Mouse (Mus musculus) kidney, postnatal 14 days (tissue): Measurements from ENCODE around the gene Rhbdf2.

Source experiments
- DNase-seq: peaks from one replicate; pipeline ENCODE4 v3.0.0; 2022; ENCODE audit warnings: mixed read lengths

Rhbdf2 gene

DNA sequence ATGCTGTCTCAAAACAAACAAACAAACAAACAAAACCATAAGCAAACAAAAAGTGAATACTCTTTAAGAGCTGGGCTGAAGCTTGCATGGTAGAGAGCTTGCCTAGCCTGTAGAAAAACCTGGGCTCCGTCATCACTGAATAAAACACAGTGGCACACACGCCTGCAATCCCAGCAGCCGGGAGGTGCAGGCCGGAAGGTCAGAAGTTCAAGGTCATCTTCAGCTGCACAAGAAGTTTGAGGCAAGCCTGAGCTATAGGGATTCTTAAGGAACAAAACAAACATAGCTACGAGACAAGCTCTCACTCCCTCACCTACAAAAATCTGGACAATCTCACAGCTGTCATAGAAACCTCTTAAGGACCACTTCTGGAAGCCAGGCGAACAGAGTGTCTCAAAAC lies 41.1 kb downstream of the Rhbdf2 start:
- no peak for DNase-seq

DNA sequence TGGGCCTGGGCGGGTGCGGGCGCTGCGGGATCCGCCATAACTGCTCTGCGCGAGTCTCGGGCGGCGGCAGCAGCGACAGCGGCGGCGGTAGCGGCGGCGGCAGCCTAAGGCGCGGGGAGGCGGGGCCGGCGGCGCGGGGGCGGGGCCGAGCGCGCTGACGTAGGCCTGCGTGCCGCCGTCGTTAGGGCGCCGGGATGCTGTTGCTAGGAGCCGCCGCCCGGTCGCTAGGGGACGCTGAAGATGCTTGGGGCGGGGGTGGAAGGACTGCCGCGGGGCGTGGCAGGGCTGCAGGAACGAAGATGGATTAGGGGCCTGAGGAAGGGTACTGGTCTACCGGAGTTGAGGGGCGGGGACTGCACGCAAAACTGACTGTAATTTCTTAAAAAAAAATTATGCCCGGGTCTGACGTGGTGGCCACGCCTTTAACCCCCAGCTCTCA lies 45.4 kb downstream of the Rhbdf2 start, which contains the start of gene Ube2o:
Gene Ube2o, minus strand, starts transcription at position 72 of the 439 bp plus-strand sequence.
- peak; percentile 90 for DNase-seq

DNA sequence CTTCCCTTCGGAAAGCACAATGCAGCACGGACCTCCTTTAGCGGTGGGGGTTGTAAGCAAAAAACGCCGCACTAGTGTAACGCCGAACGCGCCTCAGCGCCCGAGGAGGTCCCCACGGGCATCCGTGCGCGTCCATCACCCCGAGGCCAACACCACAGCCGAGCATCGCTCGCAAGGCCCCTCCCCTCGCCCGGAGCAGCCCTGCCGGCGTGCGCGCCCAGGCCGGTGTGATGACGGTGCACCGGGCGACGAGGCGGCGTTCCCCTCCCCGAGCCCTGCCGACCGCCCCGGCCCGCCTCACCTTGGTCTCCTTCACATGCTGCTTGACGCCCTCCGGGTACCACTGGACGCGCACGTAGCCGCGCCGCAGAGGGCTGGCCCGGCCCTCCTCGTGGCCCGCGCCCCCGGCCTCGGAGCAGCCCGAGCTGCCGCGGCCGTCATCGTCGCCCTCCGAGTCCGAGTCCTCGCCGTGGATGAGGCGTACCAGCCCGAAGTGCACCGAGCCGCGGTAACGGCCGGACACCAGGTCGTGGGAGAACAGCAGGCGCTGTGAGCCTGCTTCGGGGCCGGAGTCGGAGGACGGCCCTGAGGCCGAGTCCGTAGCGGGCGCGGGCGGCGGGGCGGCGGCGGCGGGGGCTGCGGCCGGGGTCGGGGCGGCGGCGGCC lies 46.0 kb downstream of the Rhbdf2 start:
- DNase-seq = peak; percentile 60

DNA sequence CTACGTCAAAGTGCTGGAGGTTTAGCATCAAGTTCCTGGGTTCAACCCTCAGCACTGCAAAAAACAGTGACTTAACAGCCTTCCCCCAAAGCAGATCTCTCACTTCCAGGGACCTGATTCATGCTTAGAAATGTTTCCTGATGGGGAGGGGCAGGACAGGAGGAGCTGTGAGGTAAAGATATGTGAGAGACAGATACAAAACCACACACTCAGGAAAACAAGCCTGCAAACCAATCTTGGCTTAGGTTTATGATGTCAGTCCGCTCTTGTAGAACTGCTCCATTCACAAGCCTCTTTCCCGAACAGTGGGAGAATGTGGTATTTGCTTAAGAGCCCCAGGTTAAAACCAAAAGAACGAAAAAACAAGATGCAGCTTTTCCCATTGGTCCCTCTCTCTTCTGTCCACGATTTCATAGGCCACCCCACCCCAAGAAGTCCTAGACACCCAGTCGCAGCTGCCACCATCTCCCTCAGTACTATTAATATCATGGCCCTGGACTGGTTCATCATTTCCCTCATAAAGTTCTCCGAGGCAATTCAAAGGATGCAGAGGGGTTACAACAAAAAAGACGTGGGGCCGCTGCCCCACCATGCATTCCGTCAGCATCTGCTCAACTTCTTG lies 46.7 kb downstream of the Rhbdf2 start:
- DNase-seq = no peak

DNA sequence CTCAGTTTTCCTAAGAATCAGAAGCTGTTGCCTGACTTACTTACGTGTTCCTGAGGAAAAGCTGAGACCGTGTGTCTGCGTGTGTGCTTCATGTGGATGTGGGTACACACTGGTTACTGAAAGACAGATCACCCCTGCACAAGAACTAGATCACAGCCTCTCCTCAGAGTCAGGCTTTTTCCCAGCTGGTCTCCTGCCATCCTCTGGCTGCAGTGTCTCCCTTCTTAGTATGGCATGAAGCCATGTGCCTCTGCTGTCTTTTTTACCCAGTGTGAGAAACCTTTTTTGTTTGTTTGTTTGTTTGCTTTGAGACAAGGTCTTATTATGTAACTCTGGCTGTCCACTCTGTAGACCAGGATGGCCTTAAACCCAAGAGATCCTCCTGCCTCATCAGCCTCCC lies 47.5 kb downstream of the Rhbdf2 start:
- no peak for DNase-seq

DNA sequence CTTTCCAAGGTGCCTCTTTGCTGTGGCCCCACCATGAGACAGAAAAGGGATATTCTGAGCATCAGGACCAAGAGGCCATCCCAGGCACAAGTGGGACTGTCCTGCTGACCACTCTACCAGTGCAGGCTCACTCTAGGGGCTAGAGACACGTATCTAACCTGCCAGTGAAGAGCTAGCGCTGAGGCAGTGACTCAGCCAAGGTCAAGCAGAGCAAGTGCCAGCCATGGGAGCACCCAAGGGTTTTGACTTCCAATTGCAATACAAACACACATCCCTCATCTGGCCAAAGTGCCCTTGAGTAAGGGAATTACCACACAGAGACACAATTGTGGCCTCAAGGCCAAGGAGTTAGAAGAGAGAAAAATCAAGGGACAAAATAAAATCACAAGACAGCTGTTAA lies 51.4 kb downstream of the Rhbdf2 start:
- no peak for DNase-seq

DNA sequence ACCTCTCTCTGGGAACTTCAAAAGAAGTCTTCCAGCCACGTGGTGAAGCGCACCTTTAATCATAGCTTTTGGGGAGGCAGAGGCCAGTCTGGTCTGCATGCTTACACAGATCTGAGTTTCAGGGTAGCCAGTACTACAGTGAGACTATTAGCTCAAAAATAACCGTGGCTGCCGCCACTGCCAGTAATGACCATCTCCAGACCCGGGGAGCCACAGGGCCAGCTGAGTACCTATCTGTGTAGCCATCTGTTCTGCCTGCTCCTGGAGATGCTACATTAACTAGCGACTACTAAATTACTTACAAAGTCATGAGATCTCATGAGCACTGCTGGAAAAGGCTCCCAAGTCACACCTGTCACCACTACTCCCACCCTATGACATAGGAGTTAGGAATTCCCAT lies 51.8 kb downstream of the Rhbdf2 start:
- no peak for DNase-seq

DNA sequence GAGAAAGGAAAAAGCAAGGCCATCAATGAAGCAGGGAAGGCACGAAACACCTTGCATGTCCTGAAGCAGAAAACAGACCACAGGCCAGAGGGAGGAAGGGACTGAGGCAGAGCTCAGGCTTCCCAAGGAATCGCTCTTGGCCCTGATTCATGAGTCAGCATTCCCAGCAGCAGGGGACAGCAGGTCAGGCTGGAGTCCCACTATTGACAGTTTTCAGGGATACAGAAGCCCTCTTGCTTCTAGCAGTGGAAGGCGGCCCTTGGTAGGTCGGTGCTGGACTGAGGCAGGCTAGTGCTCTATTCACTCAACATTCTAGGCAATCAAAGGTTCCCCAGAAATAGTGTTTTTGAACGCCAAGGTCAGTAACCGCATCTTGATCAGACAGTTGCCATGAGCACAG lies 52.3 kb downstream of the Rhbdf2 start:
- DNase-seq = no peak

DNA sequence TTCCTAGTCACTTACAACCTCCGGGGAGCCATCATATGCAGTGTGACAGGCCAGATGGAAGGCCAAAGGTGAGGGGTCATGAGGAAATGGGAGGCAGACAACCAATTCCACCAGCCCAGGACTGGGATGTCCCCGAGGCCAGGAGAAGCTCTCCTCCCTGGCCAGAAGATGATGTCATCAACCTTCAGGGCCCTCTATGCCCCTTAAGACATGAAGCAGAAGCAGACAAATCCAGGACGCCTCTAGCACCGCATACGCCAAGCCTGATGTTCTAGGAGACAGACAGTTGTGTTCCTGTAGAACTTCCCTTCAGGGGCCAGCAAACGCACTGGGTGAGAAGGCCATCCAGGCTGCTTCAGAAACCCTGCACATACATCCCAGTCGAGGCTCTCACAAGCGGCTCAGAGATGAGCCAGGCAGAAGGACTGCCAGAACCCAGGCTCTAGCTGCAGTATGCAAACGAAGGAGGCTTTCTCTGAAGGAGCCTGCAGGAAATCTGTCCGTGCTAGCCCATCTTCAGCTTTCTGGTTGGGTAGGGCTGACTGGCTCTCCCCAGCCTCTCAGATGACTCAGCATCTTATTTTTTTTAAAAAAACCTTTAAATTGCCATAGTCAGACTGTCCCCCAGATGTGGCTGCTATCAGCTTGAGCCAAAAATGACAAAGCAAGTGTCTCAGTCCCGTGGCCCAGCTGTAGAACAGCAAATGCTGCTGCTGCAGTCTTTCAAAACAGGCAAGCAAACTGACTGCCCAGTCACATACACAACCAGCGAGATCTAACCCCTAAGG lies 53.9 kb downstream of the Rhbdf2 start:
- no peak for DNase-seq

DNA sequence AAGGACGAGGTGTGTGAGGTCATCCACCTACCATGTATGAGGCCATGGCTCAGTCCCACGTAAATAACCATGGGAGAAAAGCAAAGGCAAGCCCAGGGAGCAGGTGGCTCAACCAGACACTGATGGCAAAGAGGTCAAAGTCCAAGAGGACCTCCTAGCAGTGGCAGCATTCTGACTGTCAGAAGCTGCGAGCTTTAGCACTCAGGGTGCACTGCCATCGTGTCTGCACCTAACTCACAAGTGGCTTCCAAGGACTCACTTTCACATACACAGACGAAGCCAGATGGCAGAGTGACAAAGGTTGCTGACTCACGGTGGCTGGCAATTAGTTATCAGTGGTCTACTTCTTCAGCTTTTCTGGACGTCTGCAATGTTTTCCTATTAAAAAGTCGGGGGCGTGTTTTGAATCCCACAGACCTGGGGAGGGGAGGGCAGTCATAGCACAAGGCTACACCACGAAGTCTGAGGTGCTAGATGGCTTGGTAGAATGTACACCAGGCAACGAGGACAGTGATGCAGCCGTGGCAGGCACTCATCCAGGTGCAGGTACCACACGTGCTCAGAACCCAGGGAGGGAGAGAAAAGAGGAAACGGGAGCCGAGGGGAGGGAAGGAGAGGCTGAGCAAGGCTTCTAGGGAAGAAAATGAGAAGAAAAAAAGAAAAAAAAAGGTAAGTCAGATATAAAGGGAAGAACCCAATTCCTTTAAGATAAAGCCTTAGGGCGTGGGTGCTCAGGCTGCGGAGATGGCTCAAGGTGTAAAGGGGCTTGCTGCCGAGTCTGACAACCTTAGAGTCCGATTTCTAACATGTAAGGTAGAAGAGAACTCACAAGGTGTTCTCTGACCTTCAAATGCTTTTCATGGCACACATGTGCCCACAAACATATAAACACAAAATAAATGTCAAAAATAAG lies 54.8 kb downstream of the Rhbdf2 start:
- DNase-seq = no peak

DNA sequence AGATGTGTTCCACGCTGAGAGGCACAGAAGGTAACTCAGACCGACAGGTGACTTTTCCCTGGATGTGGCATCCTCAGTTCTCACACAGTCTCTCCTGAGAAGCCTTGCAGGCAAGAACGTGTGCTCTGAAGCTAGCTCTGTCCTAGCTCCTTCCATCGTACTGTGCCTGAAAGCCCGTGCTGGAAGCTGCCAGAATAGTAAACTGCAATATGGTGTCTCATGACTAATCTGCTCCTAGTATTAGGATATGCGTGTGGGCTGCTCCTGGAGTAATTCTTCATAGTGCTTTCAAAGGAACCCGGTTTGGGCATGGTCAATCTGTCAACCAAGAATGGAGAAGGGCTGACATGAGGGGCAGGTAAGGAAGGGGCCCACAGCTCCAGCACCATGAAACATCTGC lies 56.0 kb downstream of the Rhbdf2 start:
- DNase-seq = no peak

DNA sequence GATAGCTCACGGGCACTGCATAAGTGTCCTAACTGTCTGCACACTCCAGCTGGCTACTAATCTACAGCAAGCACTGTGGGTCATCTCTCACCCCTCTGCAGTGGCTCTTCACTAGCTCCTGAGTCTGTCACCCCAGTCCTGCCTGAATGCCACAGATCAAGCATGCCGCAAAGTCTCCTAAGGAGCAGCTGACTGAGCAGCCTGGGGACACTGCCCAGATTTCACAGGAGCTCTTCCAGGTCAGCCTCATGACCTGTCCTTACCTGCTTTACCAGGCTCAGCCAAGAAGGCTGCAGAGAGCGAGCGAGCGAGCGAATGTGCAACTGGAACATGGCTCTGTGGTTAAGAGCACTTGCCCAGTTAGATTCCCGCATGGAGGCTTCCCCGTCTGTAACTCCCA lies 59.3 kb downstream of the Rhbdf2 start:
- no peak for DNase-seq

DNA sequence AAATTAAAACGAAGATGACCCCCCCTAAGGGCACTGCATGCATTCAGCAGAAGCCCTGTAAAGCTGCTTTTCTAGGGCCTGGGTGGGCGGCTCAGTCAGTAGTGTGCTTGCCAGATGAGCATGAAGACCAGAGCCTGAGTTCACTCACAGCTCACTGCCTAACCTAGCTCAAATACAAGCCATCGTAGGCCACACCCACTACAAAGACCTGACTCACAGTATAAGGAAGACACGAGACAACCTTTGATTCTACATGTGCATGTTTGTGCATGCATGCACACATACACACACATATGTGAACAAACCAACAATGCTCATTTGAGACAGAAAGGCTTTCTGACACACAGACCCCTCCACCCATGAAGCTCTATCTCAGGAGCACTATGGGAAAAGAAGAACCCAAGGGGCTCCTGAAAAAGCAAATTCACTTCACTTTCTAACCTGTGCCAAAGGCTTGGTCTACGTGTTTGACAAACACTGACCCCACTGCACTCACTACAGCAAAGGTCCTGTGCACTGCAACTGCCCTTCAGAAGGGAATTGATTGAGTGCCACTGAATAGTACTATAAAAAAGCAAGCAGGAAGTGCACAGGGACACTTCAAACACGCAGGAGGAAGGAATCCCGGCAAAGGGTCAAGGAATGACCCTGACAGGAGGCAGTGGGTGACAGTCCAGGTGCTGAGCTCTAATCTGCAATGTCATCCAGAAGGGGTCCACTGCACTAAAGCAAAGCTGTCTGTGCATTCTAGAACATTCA lies 61.4 kb downstream of the Rhbdf2 start:
- no peak for DNase-seq

DNA sequence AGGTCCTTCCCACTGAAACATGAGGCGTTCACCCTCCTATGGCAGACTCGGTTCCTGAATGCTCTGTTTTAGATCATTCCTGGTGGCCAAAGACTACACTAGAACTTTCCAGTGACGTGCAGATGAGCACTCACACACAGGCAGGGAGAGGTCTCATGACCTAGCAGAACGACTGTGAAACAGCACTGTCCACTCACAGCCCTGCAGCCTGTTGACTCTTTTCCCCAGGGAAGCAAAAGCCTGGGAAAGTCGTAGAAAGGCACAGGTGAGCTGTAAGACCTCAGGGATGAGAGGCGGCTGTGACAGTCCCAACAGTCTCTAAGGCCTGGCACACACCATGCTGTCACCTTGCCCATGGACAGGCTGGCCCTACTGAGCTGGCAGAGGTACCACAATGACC lies 70.5 kb downstream of the Rhbdf2 start:
- no peak for DNase-seq

DNA sequence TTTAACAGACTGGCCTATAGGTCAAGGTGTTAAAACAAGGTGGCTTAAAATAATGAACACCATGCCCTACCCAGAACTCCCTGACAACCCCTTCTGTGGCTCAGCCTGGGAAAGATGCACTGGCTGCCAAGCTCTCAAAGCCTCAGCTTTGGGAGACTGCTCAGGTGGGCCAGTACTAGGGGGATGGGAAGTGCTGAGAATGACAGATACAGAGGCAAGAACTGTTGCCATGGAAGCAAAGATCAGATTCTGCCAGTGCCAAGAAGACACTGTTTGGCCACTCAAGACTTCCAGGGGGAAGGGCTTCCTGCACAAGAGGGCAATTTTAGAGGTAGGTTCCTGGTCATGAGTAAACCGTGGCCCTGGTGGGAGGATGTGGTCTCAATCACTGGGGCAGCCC lies 71.2 kb downstream of the Rhbdf2 start:
- DNase-seq = no peak

DNA sequence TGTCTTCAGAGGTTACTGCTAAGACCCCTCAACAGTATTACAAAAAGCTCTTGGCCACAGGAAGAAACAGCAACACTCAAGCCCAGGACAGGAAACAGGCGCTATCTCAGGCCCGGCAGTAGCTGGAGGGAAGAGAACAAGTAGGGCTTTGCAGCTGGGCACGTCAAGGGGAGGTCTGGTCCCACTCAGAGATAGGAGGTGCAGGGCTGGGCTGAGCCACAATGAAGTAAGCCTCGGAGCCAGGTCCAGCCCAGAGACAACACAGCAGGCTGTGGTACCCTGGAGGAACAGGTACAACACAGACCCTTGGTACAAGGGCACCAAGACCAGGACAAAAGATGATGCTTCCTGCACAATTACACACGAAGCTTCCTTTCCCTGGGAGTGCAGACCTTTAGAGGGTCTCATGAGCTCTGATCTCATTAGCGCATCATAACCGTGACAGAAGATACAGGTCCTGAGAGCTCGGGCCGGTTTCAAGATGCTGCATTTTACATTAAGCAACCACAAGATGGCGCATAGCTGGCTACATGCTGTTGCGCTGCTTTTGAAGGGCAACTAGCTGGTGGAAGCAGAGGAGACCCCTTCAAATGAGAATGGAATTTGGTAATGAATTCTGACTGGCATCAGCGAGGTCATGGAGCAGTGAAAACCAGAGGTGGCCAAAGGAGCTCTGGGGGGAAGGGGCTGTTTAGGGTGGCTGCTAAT lies 72.5 kb downstream of the Rhbdf2 start:
- DNase-seq = peak; percentile 56

DNA sequence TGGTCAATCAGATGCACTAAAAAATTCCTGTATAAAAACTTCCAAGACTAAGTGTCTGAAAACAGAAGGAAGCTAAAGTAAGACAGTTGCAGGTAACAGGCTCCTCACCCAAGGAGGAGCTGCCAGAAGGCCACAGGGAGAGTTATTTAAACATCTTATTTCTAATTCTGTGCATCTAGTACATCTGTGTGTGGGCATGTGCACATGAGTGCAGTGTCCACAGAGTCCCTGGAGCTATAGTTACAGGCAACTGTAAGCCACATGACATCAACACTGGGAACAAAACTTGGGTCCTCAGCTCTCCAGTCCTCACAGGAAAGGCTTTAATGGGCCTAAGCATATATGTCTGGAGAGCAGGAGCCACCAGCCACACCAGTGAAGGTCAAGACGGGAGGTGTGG lies 74.6 kb downstream of the Rhbdf2 start:
- DNase-seq = no peak

DNA sequence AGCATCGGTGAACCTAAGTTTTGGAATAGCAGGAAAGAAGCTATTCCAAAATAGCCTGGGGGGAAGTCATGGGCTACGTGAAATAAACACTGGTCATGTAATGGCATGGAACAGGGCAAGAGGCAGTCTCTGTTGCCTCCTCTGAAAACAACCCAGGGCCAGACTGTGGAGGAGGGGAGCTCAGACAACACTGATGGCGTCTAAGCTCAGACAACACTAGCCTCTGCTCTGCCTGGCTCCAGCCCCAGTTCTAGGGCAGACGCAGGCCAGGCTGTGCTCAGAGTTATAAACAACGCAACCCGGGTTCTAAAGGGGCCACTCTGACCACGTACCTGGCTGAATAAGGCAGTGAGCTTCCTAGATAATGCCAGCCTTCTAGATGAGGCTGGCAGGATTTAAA lies 76.1 kb downstream of the Rhbdf2 start:
- peak; percentile 27 for DNase-seq

DNA sequence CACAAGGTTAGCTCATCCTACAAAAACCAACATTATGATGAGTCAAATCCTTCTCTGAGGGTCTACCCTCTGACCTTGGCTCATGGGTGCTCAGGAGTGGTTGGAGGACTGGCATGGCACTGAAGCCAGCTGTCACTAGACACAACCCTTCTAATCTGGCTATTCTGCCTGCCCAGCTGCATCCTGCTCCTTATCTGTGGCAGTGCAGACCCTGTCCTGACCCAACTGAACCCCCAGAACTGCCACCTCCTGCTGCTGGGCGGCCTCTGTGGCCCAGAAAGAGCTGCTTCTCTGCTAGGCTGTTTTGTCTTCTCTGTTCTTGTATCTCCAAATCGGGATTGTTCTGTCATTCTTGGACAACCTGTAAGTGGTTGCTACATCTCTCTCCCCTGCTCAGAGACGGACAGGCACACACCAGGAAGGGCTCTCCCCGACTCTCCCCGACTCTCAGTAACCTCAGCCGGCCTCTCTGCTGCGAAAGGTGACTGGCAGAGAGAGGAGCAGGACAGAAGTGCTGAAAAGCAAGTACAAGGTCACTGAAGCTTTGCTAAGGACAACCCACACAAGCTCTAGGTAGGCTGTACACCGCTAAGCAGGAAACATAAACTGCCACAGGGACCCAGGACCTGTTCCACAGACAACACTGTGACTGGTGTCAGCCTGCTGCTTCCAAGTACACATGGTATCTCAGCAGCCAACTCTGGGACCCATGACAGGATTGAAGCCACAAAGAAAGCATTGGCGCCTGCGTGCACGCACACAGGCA lies 77.4 kb downstream of the Rhbdf2 start:
- DNase-seq = no peak

DNA sequence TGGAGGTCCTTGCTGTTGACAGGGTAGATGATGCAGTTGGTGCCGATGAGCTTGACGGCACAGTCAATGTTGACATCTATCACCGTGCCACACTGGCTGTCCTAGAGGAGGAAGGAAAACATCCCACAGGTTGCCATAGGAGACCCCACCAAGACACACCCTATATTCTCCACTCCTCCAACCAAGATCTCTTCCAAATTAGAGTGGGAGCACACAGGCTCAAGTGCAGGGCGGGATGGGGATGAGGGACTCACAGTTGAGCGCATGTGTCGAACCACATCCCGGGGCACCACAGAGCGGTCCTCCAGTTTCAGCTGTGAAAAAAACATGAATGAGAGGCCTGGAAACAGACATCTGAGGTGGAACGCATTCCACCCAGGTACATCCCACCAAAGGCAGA lies 78.0 kb downstream of the Rhbdf2 start:
- no peak for DNase-seq
